Mouse (Mus musculus): ENCODE results near the gene Tap2. TPM values are rescaled to one million over a fixed set of nuclear protein-coding genes. Genes with fewer than 3 reads are reported as not detected.

The Tap2 gene
- polyA plus RNA-seq, 2 experiments: 2.9 to 3.1 TPM

DNA sequence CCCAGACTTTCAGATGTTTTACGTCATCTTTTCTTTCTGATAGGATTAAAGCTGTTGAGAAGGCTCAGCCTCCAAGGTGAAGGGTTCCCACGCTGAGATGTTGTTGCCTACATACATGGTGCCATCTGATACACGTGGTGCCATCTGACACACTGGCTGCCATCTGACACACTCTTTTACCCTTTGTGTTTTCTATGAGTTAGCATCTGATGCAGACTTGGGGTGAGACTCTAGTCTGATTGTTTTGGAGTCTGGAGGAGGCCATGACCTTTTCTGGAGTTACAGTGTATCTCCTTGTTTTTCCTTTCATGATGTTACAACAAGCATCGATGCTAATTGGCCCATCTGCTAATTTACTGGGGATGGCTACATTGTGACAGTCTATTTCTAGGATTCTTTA, 41.3 kb downstream of the Tap2 start:
- WGBS (ENCODE audit: insufficient replicate concordance): 57% methylated on average over 4 of the region's 4 CpGs
- Histone ChIP-seq H3K36me3 (replicated peaks; ENCODE audit: control insufficient read depth, insufficient read depth, low read depth) (no peaks in the 10 kb centered on the region), H3K4me1 (replicated peaks; ENCODE audit: control insufficient read depth in 2 of 2, insufficient read depth in 2 of 2, low read length in 1 of 2) (no peaks in the 10 kb centered on the region), H3K4me2 (ENCODE audit: low read depth) (no peak overlapping the region), H3K9me3 (ENCODE audit: control insufficient read depth, low read length) (no peaks in the 10 kb centered on the region), H3K27me3 (ENCODE audit: control insufficient read depth, insufficient read depth, low read length) (no peaks in the 10 kb centered on the region), H3K9ac (replicated peaks) (no peak overlapping the region), H3K4me3 (ENCODE audit: insufficient read depth in 1 of 2, low read depth in 2 of 2, low read length in 2 of 2) (no peak overlapping the region), H3K27ac (no peak overlapping the region)
- TF ChIP-seq CTCF (IDR thresholded peaks at IDR 0.05; ENCODE audit: low read depth): no peak
- TF ChIP-seq EP300 (IDR thresholded peaks at IDR 0.05; ENCODE audit: low read depth): no peak
- ATAC-seq (ENCODE audit: insufficient read depth): no peak
- no peak for DNase-seq (ENCODE audit: low read depth in 3 of 3, low spot score in 3 of 3)

DNA sequence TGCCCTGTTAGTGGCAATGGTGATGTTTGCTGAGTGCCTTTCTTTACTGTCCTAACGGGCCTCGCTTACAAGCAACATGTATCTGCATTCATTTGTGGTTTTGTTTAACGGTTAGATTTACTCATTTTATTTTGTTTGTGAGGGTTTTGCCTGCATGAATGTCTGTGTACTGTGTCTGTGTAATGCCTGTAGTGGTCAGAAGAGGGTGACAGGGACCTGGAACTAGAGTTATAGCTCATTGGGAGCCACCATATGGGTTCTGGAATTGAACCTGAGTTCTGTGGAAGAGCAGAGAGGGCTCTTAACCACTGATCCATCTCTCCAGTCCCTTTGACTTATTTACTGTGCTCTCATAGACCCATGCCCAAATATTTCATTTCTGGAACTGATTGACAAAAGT, 43.7 kb downstream of the Tap2 start:
- WGBS (ENCODE audit: insufficient replicate concordance): 55% methylated on average over 3 of the region's 3 CpGs
- Histone ChIP-seq H3K9me3 (ENCODE audit: control insufficient read depth, low read length) (no peaks in the 10 kb centered on the region), H3K4me1 (replicated peaks; ENCODE audit: control insufficient read depth in 2 of 2, insufficient read depth in 2 of 2, low read length in 1 of 2) (no peaks in the 10 kb centered on the region), H3K4me3 (ENCODE audit: insufficient read depth in 1 of 2, low read depth in 2 of 2, low read length in 2 of 2) (no peak overlapping the region), H3K36me3 (replicated peaks; ENCODE audit: control insufficient read depth, insufficient read depth, low read depth) (no peaks in the 10 kb centered on the region), H3K27me3 (ENCODE audit: control insufficient read depth, insufficient read depth, low read length) (no peaks in the 10 kb centered on the region), H3K27ac (no peak overlapping the region), H3K9ac (replicated peaks) (no peak overlapping the region), H3K4me2 (ENCODE audit: low read depth) (no peak overlapping the region)
- DNase-seq (ENCODE audit: low read depth in 3 of 3, low spot score in 3 of 3): no peak
- no peak for TF ChIP-seq EP300 (IDR thresholded peaks at IDR 0.05; ENCODE audit: low read depth)
- TF ChIP-seq CTCF (IDR thresholded peaks at IDR 0.05; ENCODE audit: low read depth): no peak
- ATAC-seq (ENCODE audit: insufficient read depth): no peak

DNA sequence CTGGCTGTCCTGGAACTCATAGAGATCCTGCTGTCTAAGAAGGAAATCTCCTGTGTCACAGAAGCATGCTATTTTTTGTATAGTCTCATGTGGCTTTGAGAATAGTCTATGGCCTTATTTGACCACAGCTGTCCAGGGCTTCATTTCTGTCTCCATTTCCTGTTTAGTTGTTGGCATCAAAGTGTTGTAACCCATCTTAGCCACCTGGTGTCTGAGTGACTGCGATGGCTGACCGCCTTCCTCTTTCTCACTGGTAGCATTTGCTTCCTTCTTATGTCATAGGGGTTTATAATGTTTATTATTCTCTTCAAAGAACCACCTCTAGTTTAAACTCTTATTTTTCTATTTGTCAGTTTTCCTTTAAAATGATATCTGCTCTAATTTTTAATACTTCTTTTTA, 45.4 kb downstream of the Tap2 start:
- no peak for TF ChIP-seq EP300 (IDR thresholded peaks at IDR 0.05; ENCODE audit: low read depth)
- no peak for TF ChIP-seq CTCF (IDR thresholded peaks at IDR 0.05; ENCODE audit: low read depth)
- 10% methylated on average over 2 of the region's 2 CpGs for WGBS (ENCODE audit: insufficient replicate concordance)
- DNase-seq (ENCODE audit: low read depth in 3 of 3, low spot score in 3 of 3): no peak
- no peak overlapping the region for H3K4me3 ChIP-seq (ENCODE audit: insufficient read depth in 1 of 2, low read depth in 2 of 2, low read length in 2 of 2)
- no peaks in the 10 kb centered on the region for H3K27me3 ChIP-seq (ENCODE audit: control insufficient read depth, insufficient read depth, low read length)
- no peaks in the 10 kb centered on the region for H3K4me1 ChIP-seq (replicated peaks; ENCODE audit: control insufficient read depth in 2 of 2, insufficient read depth in 2 of 2, low read length in 1 of 2)
- no peaks in the 10 kb centered on the region for H3K9me3 ChIP-seq (ENCODE audit: control insufficient read depth, low read length)
- H3K36me3 ChIP-seq (replicated peaks; ENCODE audit: control insufficient read depth, insufficient read depth, low read depth): no peaks in the 10 kb centered on the region
- H3K4me2 ChIP-seq (ENCODE audit: low read depth): no peak overlapping the region
- no peak overlapping the region for H3K27ac ChIP-seq
- no peak overlapping the region for H3K9ac ChIP-seq (replicated peaks)
- ATAC-seq (ENCODE audit: insufficient read depth): no peak

DNA sequence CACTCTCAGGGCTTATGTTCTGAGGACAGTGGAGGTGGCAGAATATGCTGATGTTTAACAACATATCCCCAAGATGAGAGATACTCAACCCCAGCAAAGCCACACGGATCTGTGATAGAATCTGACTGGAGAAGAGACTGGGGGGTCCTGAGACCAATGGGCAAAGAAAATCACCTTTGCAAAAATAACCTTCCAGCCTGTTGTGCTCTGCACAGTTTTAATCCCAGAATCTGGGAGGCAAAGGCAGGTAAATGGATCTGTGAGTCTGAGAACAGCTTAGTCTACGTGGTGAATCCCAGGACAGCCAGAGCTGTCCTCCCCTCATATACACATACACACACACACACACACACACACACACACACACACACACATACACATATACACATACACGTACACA, 46.0 kb downstream of the Tap2 start:
- Histone ChIP-seq H3K9me3 (ENCODE audit: control insufficient read depth, low read length) (no peaks in the 10 kb centered on the region), H3K4me1 (replicated peaks; ENCODE audit: control insufficient read depth in 2 of 2, insufficient read depth in 2 of 2, low read length in 1 of 2) (no peaks in the 10 kb centered on the region), H3K27me3 (ENCODE audit: control insufficient read depth, insufficient read depth, low read length) (no peaks in the 10 kb centered on the region), H3K4me3 (ENCODE audit: insufficient read depth in 1 of 2, low read depth in 2 of 2, low read length in 2 of 2) (no peak overlapping the region), H3K27ac (no peak overlapping the region), H3K36me3 (replicated peaks; ENCODE audit: control insufficient read depth, insufficient read depth, low read depth) (no peaks in the 10 kb centered on the region), H3K4me2 (ENCODE audit: low read depth) (no peak overlapping the region), H3K9ac (replicated peaks) (no peak overlapping the region)
- TF ChIP-seq CTCF (IDR thresholded peaks at IDR 0.05; ENCODE audit: low read depth): no peak
- TF ChIP-seq EP300 (IDR thresholded peaks at IDR 0.05; ENCODE audit: low read depth): no peak
- ATAC-seq (ENCODE audit: insufficient read depth) (no peak), DNase-seq (ENCODE audit: low read depth in 3 of 3, low spot score in 3 of 3) (no peak)
- WGBS (ENCODE audit: insufficient replicate concordance): 16% methylated on average over 3 of the region's 3 CpGs

DNA sequence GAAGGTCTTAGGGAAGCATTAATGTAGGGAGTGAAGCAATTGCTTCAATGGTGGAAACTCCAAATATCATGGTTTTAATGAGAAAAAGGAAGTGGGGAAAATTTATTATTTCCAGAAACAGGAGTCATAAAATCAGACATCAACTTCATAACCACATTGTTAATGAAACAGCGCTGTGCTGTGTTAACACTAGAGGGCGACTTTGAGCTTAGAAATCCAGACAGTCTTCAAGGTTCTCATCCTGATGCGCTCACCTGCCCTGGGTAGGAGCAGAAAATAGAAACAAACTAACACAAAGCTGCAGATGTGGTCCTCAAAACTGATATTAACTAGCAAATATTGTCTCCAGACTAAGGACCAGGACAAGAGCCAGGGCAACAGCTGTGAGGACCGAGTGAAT, 46.6 kb downstream of the Tap2 start:
- ATAC-seq (ENCODE audit: insufficient read depth): no peak
- no peak overlapping the region for H3K4me3 ChIP-seq (ENCODE audit: insufficient read depth in 1 of 2, low read depth in 2 of 2, low read length in 2 of 2)

More for the DNA sequence above, 46.6 kb downstream of the Tap2 start:
- Histone ChIP-seq H3K4me1 (replicated peaks; ENCODE audit: control insufficient read depth in 2 of 2, insufficient read depth in 2 of 2, low read length in 1 of 2) (no peaks in the 10 kb centered on the region), H3K27ac (no peak overlapping the region), H3K9ac (replicated peaks) (no peak overlapping the region), H3K4me2 (ENCODE audit: low read depth) (no peak overlapping the region), H3K27me3 (ENCODE audit: control insufficient read depth, insufficient read depth, low read length) (no peaks in the 10 kb centered on the region), H3K9me3 (ENCODE audit: control insufficient read depth, low read length) (no peaks in the 10 kb centered on the region), H3K36me3 (replicated peaks; ENCODE audit: control insufficient read depth, insufficient read depth, low read depth) (no peaks in the 10 kb centered on the region)
- DNase-seq (ENCODE audit: low read depth in 3 of 3, low spot score in 3 of 3): no peak
- peak; percentile 58 for TF ChIP-seq CTCF (IDR thresholded peaks at IDR 0.05; ENCODE audit: low read depth)
- TF ChIP-seq EP300 (IDR thresholded peaks at IDR 0.05; ENCODE audit: low read depth): no peak
- WGBS (ENCODE audit: insufficient replicate concordance): 13% methylated on average over 4 of the region's 4 CpGs

Data from liver, embryonic 14.5 days (tissue).